Mouse (Mus musculus) v-Abl transformed pro-B cells (cell line): Measurements from ENCODE around the gene Rab5c.

ENCODE experiments used
- in situ Hi-C, 2 experiments: fragments of 400-800 bp; cut with MboI; formaldehyde crosslinking; loops; one replicate each; pipeline ENCODE4 v1.15.1; 2025; ENCODE audit not compliant: unreplicated experiment in 2 of 2

Rab5c gene

GRCm38 (mm10) chr11:100705095-100705747 is 32.8 kb downstream of the Rab5c start:
- in situ Hi-C loops, result loop anchor here in 1 of 2 experiments (5.0 kb wide), 1 partner anchor 252 kb away; no protein-coding TSS in a partner anchor

GRCm38 (mm10) chr11:100703851-100704531 is 34.0 kb downstream of the Rab5c start, which contains the start of gene Dhx58:
Dhx58 (minus strand) TSS chr11:100704271.
- in situ Hi-C loops, result no loop called here

GRCm38 (mm10) chr11:100703366-100703765 is 34.6 kb downstream of the Rab5c start:
- in situ Hi-C loops, result no loop called here

GRCm38 (mm10) chr11:100702906-100703305 is 35.1 kb downstream of the Rab5c start:
- in situ Hi-C loops, result no loop called here

- in situ Hi-C loops, result no loop called here
Measured at GRCm38 (mm10) chr11:100702081-100702851, 35.7 kb downstream of the Rab5c start.

- in situ Hi-C loops, result no loop called here
Measured at GRCm38 (mm10) chr11:100701301-100701700, 36.7 kb downstream of the Rab5c start.

- in situ Hi-C loops, result no loop called here
Measured at GRCm38 (mm10) chr11:100700710-100701109, 37.3 kb downstream of the Rab5c start.

- in situ Hi-C loops, result loop anchor here (5.0 kb wide), 5 partner anchors 76 to 276 kb away; partner anchors contain the start of gene Dnajc7 (in 1 of the 2)
Measured at GRCm38 (mm10) chr11:100697921-100698320, 40.1 kb downstream of the Rab5c start.

- in situ Hi-C loops, result loop anchor here (5.0 kb wide), 5 partner anchors 73 to 273 kb away; partner anchors contain the start of gene Dnajc7 (in 1 of the 2)
Measured at GRCm38 (mm10) chr11:100694926-100695325, 43.1 kb downstream of the Rab5c start.

GRCm38 (mm10) chr11:100693154-100693553 is 44.9 kb downstream of the Rab5c start:
- in situ Hi-C loops, result no loop called here

- in situ Hi-C loops, result no loop called here
Measured at GRCm38 (mm10) chr11:100692164-100692616, 45.8 kb downstream of the Rab5c start, which contains the start of gene Zfp385c. Zfp385c (minus strand) TSS chr11:100692455.

GRCm38 (mm10) chr11:100690389-100690788 is 47.6 kb downstream of the Rab5c start:
- in situ Hi-C loops, result no loop called here

- in situ Hi-C loops, result loop anchor here in 1 of 2 experiments (5.0 kb wide), 1 partner anchor 46 kb away; no protein-coding TSS in a partner anchor
Measured at GRCm38 (mm10) chr11:100688443-100688842, 49.6 kb downstream of the Rab5c start.

- in situ Hi-C loops, result loop anchor here in 1 of 2 experiments (5.0 kb wide), 1 partner anchor 45 kb away; no protein-coding TSS in a partner anchor
Measured at GRCm38 (mm10) chr11:100687265-100687664, 50.8 kb downstream of the Rab5c start.

- in situ Hi-C loops, result loop anchor here in 1 of 2 experiments (5.0 kb wide), 1 partner anchor 43 kb away; no protein-coding TSS in a partner anchor
Measured at GRCm38 (mm10) chr11:100685371-100685770, 52.6 kb downstream of the Rab5c start.

GRCm38 (mm10) chr11:100684084-100684483 is 53.9 kb downstream of the Rab5c start:
- in situ Hi-C loops, result no loop called here

- in situ Hi-C loops, result no loop called here
Measured at GRCm38 (mm10) chr11:100682526-100682925, 55.5 kb downstream of the Rab5c start.

GRCm38 (mm10) chr11:100681826-100682225 is 56.2 kb downstream of the Rab5c start:
- in situ Hi-C loops, result no loop called here

- in situ Hi-C loops, result loop anchor here in 1 of 2 experiments (10.0 kb wide), 1 partner anchor 263 kb away; the partner anchor contains the start of genes Fkbp10 and P3h4
Measured at GRCm38 (mm10) chr11:100677810-100678209, 60.2 kb downstream of the Rab5c start.

- in situ Hi-C loops, result loop anchor here in 1 of 2 experiments (10.0 kb wide), 1 partner anchor 258 kb away; the partner anchor contains the start of genes Fkbp10 and P3h4
Measured at GRCm38 (mm10) chr11:100673169-100673568, 64.8 kb downstream of the Rab5c start.
